Mouse (Mus musculus): ENCODE data around the gene Ubtd2.

Ubtd2 gene

DNA sequence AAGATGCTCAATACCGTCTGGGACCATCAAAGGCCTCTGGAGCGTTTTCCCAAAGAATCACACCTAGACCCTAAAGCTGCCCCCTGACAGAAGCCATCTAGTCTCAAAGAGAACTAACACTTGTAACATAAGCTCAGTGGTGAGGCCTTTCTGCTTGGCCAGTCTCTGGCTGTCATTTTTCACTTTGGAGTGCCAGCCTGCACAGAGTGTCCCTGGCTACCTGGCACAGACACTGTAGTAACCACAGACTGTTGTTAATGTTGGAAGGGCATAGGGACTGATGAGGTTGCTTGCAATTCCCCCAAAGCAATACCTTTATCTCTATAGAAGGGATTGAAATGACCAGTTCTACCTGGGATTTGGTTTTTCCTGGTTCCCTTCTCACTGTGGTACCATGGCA, 66.1 kb downstream of the Ubtd2 start:
- no peak for DNase-seq

DNA sequence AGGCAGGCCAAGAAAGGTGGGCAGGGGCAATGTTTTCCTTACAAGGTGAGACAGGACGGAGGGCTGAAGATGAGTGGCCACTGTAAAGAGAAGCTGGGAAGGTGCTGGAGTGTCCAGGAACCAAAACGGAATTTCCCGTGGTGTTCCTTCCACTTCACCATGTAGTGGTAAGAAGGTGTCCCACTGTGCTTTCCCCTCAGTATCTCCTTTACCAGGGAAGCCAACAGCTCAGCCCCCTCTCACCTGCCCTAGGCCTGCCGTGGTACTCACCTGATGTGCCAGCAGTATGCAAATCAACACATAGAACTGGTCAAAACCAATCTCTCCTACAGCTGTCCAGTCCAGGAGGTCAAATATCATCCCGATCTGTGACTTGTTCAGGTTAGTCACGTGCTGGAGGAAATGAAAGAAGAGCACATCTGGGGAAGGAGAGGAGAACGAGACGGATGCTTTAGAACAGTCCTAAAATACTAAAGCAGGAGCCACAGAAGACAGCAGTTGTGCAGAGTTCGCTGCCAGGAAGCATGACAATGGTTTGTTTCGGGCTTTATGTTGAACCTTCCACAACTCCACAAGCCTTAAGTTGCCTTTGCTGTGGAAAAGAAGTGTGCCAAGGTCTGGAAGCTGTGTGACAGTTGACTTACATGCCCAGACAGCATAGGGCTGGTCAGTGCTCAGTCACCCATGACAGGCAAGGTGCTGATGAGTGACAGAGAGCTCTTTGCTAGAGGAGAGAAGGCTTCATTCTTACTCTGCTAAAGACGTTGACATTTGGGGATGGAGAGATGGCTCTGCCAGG, 69.2 kb downstream of the Ubtd2 start:
- no peak for DNase-seq

DNA sequence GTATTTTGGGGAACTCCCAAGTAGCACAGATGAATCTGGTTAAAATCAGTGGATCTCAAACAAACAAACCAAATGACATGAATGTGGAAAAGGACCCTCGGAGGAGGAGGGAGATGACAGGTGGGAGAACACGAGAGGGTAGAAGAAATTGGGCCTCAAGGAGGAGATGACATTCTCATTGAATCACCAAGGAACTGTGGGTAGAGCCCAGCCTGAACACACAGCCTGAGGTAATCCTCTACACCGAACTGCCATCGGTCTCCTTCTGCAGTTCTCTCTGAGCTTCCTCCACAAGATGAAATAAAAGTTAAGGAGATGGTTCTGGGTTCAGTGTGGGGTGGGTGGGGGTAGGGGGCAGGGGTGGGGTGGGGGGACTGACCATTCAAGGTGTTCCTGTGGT, 71.8 kb downstream of the Ubtd2 start:
- DNase-seq: no peak

DNA sequence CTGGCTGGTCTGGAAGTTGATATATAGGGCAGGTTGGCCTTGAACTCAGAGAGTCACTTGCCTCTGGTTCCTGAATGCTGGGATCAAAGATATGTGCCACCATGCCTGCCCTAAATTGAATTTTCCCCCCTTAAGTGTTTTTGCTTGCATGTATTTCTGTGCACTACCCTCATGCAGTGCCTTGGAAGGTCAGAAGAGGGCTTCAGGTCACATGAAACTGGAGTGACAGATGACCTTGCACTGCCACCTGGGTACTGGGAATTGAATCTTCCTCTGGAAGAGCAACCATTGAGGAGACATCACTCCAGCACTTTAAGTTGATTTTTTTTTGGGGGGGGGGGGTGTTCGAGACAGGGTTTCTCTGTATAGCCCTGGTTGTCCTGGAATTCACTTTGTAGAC, 75.0 kb downstream of the Ubtd2 start:
- no peak for DNase-seq

DNA sequence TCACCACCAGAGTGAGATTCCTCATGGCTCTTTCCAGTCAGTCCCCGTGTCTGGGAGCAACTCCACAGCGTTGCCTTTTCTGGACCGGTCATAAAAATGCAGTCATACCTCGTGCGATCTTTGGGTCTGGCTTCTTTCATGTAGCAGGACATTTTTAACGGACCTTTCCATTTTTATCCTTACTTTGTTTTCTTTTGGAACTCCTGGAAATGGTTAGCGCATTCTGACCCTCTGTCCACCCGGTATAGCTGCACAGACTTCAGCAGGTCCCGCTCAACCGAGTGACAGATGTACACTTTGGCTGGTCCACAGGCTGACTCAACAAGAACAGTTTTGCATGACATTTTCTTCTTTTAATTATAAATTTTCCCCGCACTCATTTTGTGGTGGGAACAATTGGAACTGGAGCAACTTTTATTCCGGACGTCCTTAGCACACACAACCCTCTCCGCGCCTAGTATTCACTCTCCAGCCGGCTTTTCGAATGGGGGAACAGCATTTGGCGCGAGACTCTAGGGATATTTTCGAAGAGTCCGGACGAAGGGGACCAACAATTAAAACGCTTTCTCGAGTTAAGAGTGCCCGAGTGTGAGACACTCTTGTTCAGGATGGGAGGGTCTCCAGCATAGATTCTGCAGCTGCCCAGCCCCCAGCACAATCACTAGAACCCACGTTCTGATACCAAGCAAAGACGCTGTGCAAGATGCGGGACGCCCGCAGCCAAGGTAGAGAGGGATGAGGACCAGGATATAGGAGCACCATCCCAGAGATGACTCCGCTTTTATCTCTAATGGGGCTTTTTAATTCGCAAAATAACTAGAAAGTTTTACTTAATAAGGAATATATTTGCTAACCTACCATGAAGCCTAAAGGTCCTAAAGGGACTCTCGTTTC, 76.9 kb downstream of the Ubtd2 start, which contains the start of gene Efcab9:
Efcab9 (minus strand) TSS at position 211 of the 894 bp plus-strand sequence.
- peak; percentile 51 for DNase-seq

DNA sequence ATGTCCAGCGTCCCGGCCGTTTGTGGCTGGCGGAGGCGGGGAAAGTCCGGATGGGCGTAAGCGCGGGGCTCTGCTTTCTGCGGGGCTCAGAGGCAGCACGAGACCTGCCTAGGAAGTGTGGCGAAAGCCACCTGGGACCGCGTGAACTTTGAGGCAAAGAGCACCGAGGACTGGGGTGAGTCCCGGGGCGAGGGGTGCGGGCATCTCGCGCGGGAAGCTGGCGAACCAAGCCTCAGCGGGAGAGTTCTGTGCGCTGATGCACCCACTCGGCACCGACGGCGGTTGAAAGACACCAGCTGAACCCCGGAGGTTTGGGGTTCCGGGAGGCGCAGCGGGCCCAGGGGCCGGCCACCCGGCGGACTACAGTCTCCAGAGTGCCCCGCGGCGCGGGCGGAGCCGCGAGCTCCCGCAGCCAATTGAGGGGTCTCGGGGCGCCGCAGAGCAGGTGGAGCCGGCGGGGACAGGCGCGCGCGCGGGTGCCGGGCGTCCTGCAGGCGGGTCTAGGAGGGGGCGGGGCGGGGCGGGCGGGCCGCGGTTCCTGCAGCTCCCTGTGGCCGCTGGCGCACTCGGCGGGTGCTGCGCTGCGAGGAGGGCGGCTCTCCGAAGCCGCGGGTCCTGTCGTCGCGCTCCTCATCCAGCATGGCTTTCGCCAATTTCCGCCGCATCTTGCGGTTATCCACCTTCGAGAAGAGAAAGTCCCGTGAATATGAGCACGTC, 77.8 kb downstream of the Ubtd2 start, which contains the start of gene Stk10:
Stk10 (plus strand) TSS at position 541 of the 717 bp plus-strand sequence.
- peak; percentile 94 for DNase-seq

DNA sequence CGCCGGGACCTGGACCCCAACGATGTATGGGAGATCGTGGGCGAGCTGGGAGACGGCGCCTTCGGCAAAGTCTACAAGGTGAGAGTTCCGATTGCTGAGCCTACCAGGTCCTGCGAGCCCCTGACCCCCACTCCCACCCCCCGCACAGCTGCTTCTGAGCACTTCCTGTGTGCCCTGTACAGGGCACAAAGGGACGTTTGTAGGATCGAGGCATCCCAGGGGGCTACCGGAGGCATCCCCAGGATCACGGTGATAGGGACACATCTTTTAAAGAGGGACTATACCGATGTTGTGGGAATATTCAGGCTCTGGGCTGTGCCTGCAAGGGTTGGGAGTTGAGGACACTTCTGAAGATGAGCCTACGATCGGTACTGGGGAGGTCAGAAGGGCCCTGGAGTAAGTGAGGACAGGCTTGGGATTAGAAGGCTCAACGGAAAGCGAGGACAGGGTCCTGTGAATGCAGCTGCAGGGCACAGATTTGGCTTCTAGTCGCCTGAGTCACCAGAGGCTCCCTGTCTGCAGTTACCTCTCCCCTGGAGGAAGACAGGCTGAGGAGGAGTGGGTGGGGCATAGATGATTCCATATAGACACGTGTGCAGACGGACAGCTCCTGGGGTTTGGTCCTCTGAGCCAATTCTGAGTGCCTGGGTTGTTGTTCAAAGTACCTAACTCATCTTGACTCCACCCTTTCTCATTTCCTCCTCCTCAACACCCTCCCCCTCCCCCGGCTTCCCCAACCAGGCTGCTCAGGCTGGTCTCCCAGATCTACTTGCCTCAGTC, 78.5 kb downstream of the Ubtd2 start:
- peak; percentile 47 for DNase-seq

DNA sequence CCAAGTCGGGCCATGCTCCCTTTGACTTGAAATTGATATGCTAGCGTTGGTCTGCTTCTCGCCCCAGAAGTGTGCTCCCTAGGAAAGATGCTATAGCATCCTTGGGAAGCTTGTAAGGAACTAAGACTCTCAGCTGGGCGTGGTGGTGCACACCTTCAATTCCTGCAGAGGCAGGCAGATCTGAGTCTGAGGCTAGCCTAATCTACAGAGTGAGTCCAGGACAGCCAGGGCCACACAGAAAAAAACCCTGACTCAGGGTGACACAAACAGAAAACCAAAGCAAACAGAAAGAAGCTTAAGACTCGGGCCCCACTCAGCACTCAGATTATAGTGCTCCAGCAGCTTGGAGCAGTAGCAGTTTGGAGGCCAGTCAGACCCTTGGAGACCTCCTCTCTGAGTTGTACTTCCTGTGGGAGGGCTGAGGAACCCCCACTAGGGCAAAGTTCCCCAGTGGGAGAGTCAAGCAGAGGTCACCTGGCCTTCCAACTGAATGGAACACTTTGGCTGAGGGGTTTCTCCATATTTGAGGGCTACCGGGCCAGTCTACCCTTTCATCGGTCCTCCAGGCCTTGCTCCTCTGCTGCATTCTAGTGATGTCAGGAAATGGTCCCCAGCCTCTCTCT, 79.4 kb downstream of the Ubtd2 start:
- DNase-seq: no peak

DNA sequence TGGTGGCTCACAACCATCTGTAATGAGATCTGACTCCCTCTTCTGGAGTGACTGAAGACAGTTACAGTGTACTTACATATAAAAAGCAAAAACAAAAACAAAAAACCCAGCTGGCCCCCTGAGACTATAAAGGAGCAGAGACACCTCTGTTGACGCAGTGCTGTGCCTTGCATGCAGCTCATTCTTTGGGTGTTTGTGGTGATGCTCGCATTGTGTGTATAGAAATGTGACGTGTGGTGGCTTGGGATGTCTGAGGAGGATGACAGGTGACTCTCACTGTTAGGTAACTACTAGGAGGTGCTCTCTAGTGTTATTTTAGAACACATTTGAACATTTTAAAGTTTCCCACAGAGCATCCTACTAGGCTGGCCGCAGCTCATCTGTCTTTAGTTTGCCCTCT, 80.5 kb downstream of the Ubtd2 start:
- DNase-seq: no peak

DNA sequence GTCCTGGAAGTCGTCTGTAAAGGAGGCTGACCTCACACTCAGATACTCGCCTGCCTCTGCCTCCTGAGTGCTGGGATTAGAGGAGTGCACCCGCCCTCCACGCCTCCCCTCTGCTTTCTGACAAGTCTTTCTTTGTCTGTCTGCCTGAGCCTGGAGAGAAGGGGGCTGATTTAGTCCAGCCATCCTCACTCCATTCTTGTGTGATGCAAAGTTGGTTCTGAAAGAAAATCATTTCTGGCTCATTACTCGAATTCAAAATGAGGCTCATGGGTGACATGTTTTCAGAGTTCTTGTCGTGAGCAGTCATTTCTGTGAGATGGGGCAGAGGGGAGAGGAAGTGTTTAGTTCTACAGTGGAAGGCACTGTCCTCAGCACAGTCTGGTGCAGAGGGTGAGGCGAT, 81.8 kb downstream of the Ubtd2 start:
- peak; percentile 61 for DNase-seq

DNA sequence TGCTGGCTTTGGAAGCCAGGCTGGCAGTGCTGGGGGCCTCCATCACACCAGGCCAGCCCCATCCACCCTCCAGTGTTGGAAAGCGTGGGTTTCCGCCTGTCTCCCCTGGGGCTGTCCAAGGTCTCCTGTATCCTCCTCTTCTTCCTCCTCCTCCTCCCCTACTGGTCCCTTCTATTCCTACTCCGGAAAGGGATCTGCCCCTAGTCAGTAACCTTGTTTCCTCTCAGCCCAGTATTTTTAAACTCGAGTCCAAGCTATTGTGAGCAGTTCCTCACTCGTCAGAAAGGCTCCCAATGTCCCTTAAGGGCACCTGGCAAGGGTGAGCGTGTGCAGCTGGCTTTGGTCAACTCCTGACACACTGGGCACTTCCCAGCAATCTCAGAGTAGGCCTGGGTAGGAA, 83.3 kb downstream of the Ubtd2 start:
- DNase-seq: no peak

DNA sequence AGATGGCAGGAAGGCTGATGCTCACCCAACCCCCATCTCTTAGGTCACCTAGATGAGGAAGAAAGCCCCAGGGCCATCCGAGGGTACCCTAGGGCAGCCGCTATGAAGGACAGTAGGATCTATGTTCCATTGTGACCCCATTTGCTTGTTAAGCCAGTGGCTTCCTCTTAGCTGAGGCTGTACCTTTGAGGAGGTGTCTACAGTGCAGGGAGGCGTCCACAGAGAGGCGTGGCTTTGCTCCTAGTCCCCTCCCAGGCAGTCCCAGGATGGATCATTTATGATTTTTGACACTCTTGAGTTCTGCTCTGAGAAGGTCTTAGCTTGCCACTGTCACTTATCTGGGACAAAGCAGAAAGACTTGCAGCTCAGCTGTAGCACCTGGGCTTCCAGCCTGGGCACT, 83.7 kb downstream of the Ubtd2 start:
- no peak for DNase-seq

DNA sequence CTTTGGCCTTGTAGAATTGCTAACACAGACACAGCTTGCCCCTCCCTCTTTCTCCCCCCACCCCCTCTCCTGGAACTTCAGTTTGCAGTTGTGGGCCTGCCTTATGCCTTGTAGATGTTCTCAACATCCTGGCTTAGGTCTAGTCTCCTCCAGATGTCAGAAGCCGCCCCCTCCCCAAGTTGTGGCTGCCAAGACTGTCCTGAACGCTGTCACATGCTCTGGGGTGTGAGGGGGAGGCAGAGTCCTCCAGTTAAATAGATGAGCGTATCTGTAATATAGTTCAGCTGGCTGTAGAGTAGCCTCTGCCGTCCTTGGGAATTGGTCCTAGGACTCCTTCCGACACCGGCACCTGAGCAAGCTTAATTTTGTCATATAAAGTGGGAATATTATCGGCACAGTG, 84.5 kb downstream of the Ubtd2 start:
- DNase-seq: no peak

DNA sequence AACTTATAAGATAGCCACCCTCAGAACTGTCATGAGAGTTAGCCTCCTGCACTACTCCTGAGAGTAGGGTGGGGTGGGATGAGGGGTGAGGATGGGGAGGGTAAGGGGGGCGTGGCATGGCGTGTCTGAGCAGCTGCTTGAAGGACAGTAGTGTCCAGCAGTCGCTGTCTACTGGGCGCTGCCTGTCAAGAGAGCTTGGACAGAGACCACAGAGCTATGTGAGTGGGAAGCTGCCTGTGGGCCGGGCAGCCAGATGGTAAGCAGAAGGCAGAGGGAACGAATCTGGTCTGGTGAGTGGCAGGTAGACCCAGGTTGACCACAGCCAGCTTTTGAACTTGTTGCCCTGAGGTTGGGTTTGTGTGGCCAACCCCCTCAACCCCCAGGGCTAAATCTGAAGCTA, 85.3 kb downstream of the Ubtd2 start:
- no peak for DNase-seq

DNA sequence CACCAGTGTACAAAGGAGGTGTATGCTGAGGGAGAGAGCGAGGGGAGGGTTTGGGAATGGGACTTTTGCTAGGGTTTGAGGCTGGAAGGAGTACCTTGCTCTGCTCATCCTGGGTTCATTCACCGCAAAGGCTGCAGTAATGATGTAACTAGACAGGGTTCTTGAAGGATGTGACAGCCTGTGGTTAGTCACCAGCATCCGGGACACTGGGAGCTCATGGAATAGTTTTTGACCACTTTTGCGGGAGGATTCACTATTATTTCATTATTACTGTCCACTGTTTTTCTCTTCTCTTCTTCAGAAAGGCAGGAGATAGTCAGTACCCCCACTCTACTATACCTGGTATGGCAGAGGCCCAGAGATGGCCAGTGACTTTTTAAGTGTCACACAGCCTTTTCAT, 87.0 kb downstream of the Ubtd2 start:
- DNase-seq: no peak

DNA sequence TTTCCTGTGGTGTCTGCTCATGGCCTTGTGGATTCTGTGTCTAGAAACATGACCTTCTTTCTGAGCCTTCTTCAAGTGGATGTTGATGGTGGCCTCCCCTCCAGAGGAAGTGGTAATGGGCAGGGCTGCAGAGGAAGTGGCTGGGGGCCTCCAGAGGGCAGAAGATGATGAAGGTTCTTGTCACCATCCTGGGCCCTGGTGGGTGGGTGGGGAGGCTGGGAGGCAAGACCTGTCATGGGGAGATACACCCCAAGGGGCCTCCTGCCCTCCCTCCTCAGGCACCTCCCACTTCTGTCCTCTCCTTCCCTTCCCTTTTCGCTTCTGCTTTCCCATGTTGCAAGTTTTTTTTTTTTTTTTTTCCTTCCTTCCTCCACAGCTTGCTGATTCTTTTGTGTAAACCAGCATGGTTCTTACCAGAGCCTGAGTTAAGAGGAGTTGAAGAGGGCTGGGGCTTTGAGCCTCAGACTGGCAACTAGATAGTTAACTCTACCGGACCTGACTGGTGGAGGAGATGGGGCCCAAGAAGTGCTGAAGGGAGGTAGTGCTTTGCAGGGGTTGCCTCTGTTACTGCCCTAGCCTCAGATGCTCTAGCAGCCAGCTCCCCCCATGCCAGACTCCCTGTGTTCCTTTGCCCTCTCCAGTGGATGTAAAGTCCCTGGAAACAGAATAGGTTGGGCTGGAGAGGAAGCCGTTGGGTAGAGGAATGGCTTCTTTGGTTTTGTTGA, 87.7 kb downstream of the Ubtd2 start:
- DNase-seq: no peak

DNA sequence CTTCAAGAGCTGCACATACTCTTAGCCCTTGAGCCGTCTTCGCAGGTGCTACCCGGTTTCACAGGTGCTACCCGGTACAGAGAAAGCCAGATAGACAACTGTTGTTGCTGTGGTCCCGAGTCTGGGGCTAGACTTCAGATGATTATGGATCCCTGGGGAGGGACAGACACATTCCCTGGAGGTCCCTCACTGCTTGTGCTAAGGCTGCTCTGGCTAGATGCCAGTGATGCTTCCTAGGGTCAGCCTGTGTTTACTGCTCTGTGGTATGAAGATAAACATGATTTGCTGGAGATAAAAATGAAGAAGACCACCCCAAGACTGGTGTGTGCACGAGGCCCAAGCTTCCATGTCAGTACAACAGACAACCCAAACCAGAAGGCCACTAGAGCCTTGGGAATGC, 88.9 kb downstream of the Ubtd2 start:
- DNase-seq: no peak

DNA sequence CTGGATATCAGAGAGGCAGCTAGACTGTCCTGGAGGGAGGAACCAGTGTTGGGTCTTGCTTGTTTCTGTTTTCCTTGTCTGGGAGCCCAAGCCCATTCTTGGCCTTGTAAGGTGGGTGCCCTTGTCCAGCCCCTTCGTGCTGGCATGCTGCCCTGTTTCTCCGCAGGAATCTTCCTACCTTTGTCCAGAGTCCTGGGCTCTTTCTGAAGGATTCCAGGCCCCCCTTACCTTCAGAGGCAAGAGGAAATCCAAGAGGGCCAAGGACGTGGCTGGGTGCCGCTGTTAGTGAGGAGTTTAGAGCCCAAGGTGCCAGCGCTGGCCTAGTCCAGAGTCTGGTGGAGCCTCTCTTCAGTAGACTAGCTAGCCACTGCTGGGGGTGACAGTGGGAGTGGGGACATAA, 89.3 kb downstream of the Ubtd2 start:
- no peak for DNase-seq

DNA sequence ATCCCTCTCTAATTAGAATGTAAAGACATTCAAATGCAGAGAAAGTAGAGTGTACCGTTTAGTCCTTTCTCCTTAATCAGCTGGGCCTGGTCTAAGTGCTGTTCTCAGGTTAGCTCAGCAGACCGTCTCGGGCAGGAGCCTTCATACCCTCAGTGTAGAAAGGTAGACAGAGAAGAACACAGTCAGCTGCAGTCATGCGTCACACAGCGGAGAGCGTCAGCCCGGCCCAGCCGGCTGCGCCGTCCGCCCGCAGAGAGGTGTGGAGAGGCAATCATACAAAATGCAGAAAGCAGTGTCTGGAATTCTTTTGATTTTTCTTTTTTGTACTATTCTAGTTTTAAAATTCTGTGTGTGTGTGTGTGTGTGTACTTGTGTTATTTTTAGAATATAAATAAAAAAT, 90.4 kb downstream of the Ubtd2 start:
- no peak for DNase-seq

DNA sequence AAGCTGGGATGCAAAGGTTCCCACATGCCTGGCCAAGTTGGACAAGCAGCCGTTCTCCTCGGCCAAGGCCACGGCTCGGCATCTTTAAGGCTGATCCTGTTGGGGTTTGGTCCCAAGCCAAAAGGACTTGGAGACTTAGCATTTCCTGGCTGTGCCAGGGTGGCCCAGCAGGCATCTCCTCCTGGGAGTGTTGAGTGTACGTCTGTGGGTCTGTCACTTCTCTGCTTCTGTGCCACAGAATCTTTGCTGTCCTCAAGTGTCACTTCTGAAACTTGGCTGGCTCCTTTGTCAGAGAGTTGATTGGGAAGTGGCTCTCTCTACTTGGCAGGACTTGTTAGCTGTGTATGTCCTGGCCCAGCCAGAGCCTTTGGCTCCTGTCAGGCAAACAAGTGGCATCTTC, 91.3 kb downstream of the Ubtd2 start:
- no peak for DNase-seq

DNA sequence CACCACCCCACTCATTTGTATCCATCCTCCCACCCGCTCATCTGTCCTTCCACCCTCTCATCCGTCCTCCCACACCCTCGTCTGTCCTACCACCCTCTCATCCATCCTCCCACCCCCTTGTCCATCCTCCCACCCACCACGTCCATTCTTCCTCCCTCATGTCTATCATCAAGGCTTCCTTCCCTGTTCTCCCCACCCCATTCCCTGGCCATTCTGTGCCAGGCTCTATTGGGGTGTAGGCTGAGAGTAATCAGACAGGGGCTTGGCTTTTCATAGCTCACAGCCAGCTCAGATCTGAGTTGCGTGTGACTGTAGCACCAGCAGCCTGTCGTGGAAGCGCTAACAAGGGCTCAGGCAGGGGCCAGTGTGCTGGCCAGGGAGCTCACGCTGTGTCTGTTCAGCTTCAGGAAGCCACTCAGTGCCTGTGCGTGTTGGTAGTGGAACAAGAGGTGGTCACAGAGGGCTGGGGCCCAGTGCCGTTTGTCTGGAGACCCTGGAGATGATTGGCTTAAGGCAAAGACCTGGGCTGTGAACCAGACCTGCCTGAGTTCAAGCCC, 92.3 kb downstream of the Ubtd2 start:
- no peak for DNase-seq

All from embryo, embryonic 11 days (tissue).